28 mouse cellular contexts compared by ENCODE assay signal in genomic region chr2:114094696-114095095, GRCm38 (mm10). TPM values are rescaled to one million over a fixed set of nuclear protein-coding genes. Genes with fewer than 3 reads are reported as not detected.
DNase-seq lines count a peak whose midpoint lies in the region; ATAC-seq and TF ChIP-seq lines count a peak whose summit lies in the region.
"Had no signal": no experiment of that assay in that cellular context is flagged by ENCODE, and none has a peak within 500 bp of the region (broad histone marks: within the 10 kb centered on the region; RNA-seq: fewer than 3 reads in every experiment).

No protein-coding gene starts in this region.

- no peaks in the 10 kb centered on the region for H3K9me3 ChIP-seq in lung, embryonic 14.5 days (ENCODE audit: low read depth, low read length)
- H3K9me3 ChIP-seq in forebrain, embryonic 15.5 days = no peaks in the 10 kb centered on the region
- H3K9me3 ChIP-seq: embryonic facial prominence, embryonic 13.5 days; forebrain, embryonic 13.5 days; liver, embryonic 15.5 days; midbrain, embryonic 13.5 days had no signal

- DNase-seq in frontal cortex, postnatal 14 days (ENCODE audit: low spot score in 2 of 2) = no peak
- DNase-seq in lung, embryonic 14.5 days = no peak
- DNase-seq in lung, postnatal 36 days = no peak
- DNase-seq in Muller cell, postnatal 12 days (ENCODE audit: inconsistent ontology term) = peak; percentile 80
- DNase-seq in spleen, postnatal 4 days (ENCODE audit: low spot score in 2 of 2) = no peak
- DNase-seq: adrenal gland, postnatal 14 days; cerebellum, adult 18-20 months; cerebellum, postnatal 10 days; gastrocnemius, postnatal 10 days; heart, postnatal 14 days; kidney, adult 8-10 months; kidney, postnatal 4 days; left cerebral cortex, postnatal 4 days; lung, postnatal 4 days; retina, postnatal 1 day; spleen, adult 18-20 months; thymus, postnatal 14 days had no signal

- 0 out of 2 replicates have a peak, but pooled peaks have one; percentile 3 for TF ChIP-seq CTCF in lung, embryonic 14.5 days (IDR thresholded peaks at IDR 0.05; ENCODE audit: low read depth)

- H3K79me2 ChIP-seq in myocyte (ENCODE audit: control insufficient read depth, insufficient read depth) = no peaks in the 10 kb centered on the region

- no peak overlapping the region for H3K9ac ChIP-seq in lung, embryonic 14.5 days
- no peak overlapping the region for H3K9ac ChIP-seq in forebrain, embryonic 15.5 days (replicated peaks)
- H3K9ac ChIP-seq: embryonic facial prominence, embryonic 13.5 days; forebrain, embryonic 13.5 days; liver, embryonic 15.5 days; midbrain, embryonic 13.5 days had no signal

- H3K27ac ChIP-seq in lung, embryonic 14.5 days (ENCODE audit: low read depth) = no peak overlapping the region
- no peak overlapping the region for H3K27ac ChIP-seq in forebrain, embryonic 15.5 days (replicated peaks)
- H3K27ac ChIP-seq: embryonic facial prominence, embryonic 13.5 days; forebrain, embryonic 13.5 days; kidney, postnatal 0 days; liver, embryonic 15.5 days; midbrain, embryonic 13.5 days had no signal

- no peak for TF ChIP-seq POLR2A in myocyte (IDR thresholded peaks at IDR 0.05; ENCODE audit: insufficient read length, low read depth)

- H3K4me1 ChIP-seq in lung, embryonic 14.5 days (ENCODE audit: insufficient read depth) = no peaks in the 10 kb centered on the region
- no peaks in the 10 kb centered on the region for H3K4me1 ChIP-seq in forebrain, embryonic 15.5 days
- H3K4me1 ChIP-seq: forebrain, embryonic 13.5 days had no signal

- H3K36me3 ChIP-seq in lung, embryonic 14.5 days (ENCODE audit: insufficient read depth) = peaks cover 8% of the 10 kb centered on the region
- H3K36me3 ChIP-seq in myocyte (ENCODE audit: control insufficient read depth, insufficient read depth) = peaks cover 17% of the 10 kb centered on the region
- peaks cover 10% of the 10 kb centered on the region; the same call in 1 of the 2 replicates for H3K36me3 ChIP-seq in forebrain, embryonic 15.5 days

- no peak overlapping the region for H3ac ChIP-seq in myocyte (ENCODE audit: control insufficient read depth, insufficient read length)

- 100% methylated on average over 1 of the region's 1 CpGs for WGBS in lung, embryonic 14.5 days
- 94% methylated on average over 1 of the region's 1 CpGs for WGBS in forebrain, embryonic 15.5 days

- no peak overlapping the region for H3K4me3 ChIP-seq in lung, embryonic 14.5 days (ENCODE audit: low read depth, low read length)
- no peak overlapping the region for H3K4me3 ChIP-seq in myocyte
- H3K4me3 ChIP-seq in forebrain, embryonic 15.5 days = no peak overlapping the region
- H3K4me3 ChIP-seq: embryonic facial prominence, embryonic 13.5 days; erythroblast, embryonic 14.5 days; forebrain, embryonic 13.5 days; liver, embryonic 15.5 days; megakaryocyte, embryonic 14.5 days; midbrain, embryonic 13.5 days had no signal

- H3K4me2 ChIP-seq in lung, embryonic 14.5 days = no peak overlapping the region
- H3K4me2 ChIP-seq in myocyte (ENCODE audit: low read depth) = no peak overlapping the region
- H3K4me2 ChIP-seq in forebrain, embryonic 15.5 days (replicated peaks) = no peak overlapping the region
- H3K4me2 ChIP-seq: embryonic facial prominence, embryonic 13.5 days; forebrain, embryonic 13.5 days; liver, embryonic 15.5 days; midbrain, embryonic 13.5 days had no signal

- 0 out of 2 replicates have a peak, but pooled peaks have one; percentile 3 for ATAC-seq in frontal cortex, adult (ENCODE audit: low TSS enrichment)
- no peak for ATAC-seq in lung, embryonic 14.5 days (ENCODE audit: insufficient read depth)
- ATAC-seq in forebrain, embryonic 15.5 days (replicated peaks) = no peak
- ATAC-seq: forebrain, embryonic 13.5 days; hindbrain, embryonic 16.5 days; midbrain, embryonic 13.5 days had no signal

- H3K27me3 ChIP-seq in lung, embryonic 14.5 days (ENCODE audit: insufficient read depth, low read length) = no peaks in the 10 kb centered on the region
- H3K27me3 ChIP-seq in myocyte (ENCODE audit: control insufficient read depth, insufficient read depth, insufficient read length) = no peaks in the 10 kb centered on the region
- no peaks in the 10 kb centered on the region for H3K27me3 ChIP-seq in forebrain, embryonic 15.5 days
- H3K27me3 ChIP-seq: embryonic facial prominence, embryonic 13.5 days; forebrain, embryonic 13.5 days; liver, embryonic 15.5 days; midbrain, embryonic 13.5 days had no signal

TF ChIP-seq in myocyte, 11 proteins besides CTCF, POLR2A, EP300 and RAD21:
- TF ChIP-seq USF1 (IDR thresholded peaks at IDR 0.05; ENCODE audit: low read depth) = peak; percentile 67
- TF ChIP-seq TCF3 (IDR thresholded peaks at IDR 0.05; ENCODE audit: insufficient read length, low read depth) = no peak

RNA-seq across cellular contexts. Expression of gene Actc1, which starts 41.3 kb away (rescaled TPM):
- 106 and 243 TPM in 2 replicates for polyA plus RNA-seq in lung, embryonic 14.5 days (2014; fragmentation: Nextera tagmentation; extraction: Ambion mirVana)
- polyA plus RNA-seq in myocyte (2012; fragmentation: generic; extraction: Trizol) = 2,846 TPM
- polyA plus RNA-seq in forebrain, embryonic 15.5 days (2015; fragmentation: Nextera tagmentation; extraction: Ambion mirVana) = 2.4 and 22.2 TPM in 2 replicates
- polyA plus RNA-seq: erythroblast, embryonic 14.5 days had no signal
